Mouse (Mus musculus) ES-E14 (cell line): ENCODE results near the gene Slc30a10. TPM values are rescaled to one million over a fixed set of nuclear protein-coding genes. Genes with fewer than 3 reads are reported as not detected.

ENCODE experiments used
- DNase-seq: peaks from one replicate; pipeline ENCODE4 v3.0.0-alpha.2; 2013; ENCODE audit warnings: low read depth, low spot score
- H3K27ac ChIP-seq: 2 replicates; pipeline ENCODE4 v1.5.1; 2012; ENCODE audit warnings: low read depth, mild to moderate bottlenecking, low read length, moderate library complexity, mixed read lengths; ENCODE audit not compliant: poor library complexity, insufficient read depth, severe bottlenecking
- H3K36me3 ChIP-seq: 2 replicates; pipeline ENCODE4 v1.6.1; 2012; ENCODE audit warnings: mild to moderate bottlenecking, low read length, moderate library complexity, mixed read lengths; ENCODE audit not compliant: control insufficient read depth, poor library complexity, insufficient read depth, severe bottlenecking
- H3K4me1 ChIP-seq, 2 experiments: fragments of 150-350 bp in 1 of 2; sonication (generic) in 1 of 2; 2 replicates each; pipeline ENCODE4 v1.6.1; 2012; ENCODE audit warnings: low read length in 2 of 2, mild to moderate bottlenecking in 1 of 2, mixed read lengths in 1 of 2; ENCODE audit not compliant: control insufficient read depth in 2 of 2, insufficient read depth in 2 of 2, poor library complexity in 1 of 2
- H3K4me3 ChIP-seq, 2 experiments: fragments of 150-350 bp in 1 of 2; sonication (generic) in 1 of 2; 2 replicates each; pipeline ENCODE4 v1.5.1; 2012; ENCODE audit warnings: low read length in 2 of 2, low read depth in 1 of 2, mild to moderate bottlenecking in 1 of 2, mixed read lengths in 1 of 2; ENCODE audit not compliant: insufficient read depth in 1 of 2, poor library complexity in 1 of 2, severe bottlenecking in 1 of 2
- H3K9ac ChIP-seq: 2 replicates; pipeline ENCODE4 v1.6.1; 2012; ENCODE audit warnings: low read depth, mild to moderate bottlenecking, low read length, mixed read lengths; ENCODE audit not compliant: poor library complexity, insufficient read depth, severe bottlenecking
- H3K9me3 ChIP-seq: fragments of 150-350 bp; sonication (generic); 2 replicates; pipeline ENCODE4 v1.6.1; 2012; ENCODE audit warnings: low read depth, mild to moderate bottlenecking, low read length; ENCODE audit not compliant: control insufficient read depth, insufficient read depth
- CHD2 ChIP-seq: IDR thresholded peaks from 2 replicates; pipeline ENCODE4 v1.6.1; 2014; ENCODE audit warnings: mild to moderate bottlenecking, low read depth, low read length, inconsistent platforms
- HCFC1 ChIP-seq: IDR thresholded peaks from 2 replicates; pipeline ENCODE4 v1.6.1; 2012; ENCODE audit warnings: low read length, inconsistent platforms, borderline replicate concordance; ENCODE audit not compliant: insufficient read depth
- MAFK ChIP-seq: IDR thresholded peaks from 2 replicates; pipeline ENCODE4 v1.6.1; 2014; ENCODE audit warnings: mild to moderate bottlenecking, low read depth, low read length, inconsistent platforms; ENCODE audit not compliant: insufficient read depth
- ZC3H11A ChIP-seq: IDR thresholded peaks from 2 replicates; pipeline ENCODE4 v1.6.1; 2012; ENCODE audit warnings: low read depth, mild to moderate bottlenecking, inconsistent platforms, low read length, borderline replicate concordance
- ZNF384 ChIP-seq: IDR thresholded peaks from 2 replicates; pipeline ENCODE4 v1.6.1; 2012; ENCODE audit warnings: low read depth, low read length, inconsistent platforms
- in situ Hi-C, 2 experiments: fragments of 600-800 bp; cut with MboI; formaldehyde crosslinking; loops; one replicate each; pipeline ENCODE4 v1.15.1; 2025; ENCODE audit warnings: low sequenced_read_pairs in 2 of 2, inconsistent platforms in 1 of 2; ENCODE audit not compliant: unreplicated experiment in 2 of 2
- total RNA-seq: library from RNA; depleted of rRNA; stranded (reverse); fragments of 300-350 nt; gene quantifications from 2 replicates; pipeline ENCODE4 v1.2.3, GENCODE M21; 2012; rRNA removed

Slc30a10 gene
- total RNA-seq, 1 experiment, result 0.45 TPM

- no peak for DNase-seq
- Histone ChIP-seq H3K36me3 (no peaks in the 10 kb centered on the region), H3K9me3 (no peaks in the 10 kb centered on the region), H3K4me1 (peaks cover 0 to 4% of the 10 kb centered on the region in 2 experiments; a peak in 1 of 4 replicates), H3K4me3 (no peak overlapping the region), H3K27ac (no peak overlapping the region), H3K9ac (no peak overlapping the region)
- in situ Hi-C loops, result no loop called here
- TF ChIP-seq MAFK (no peak), HCFC1 (no peak)
These were observed 60.9 kb downstream of the Slc30a10 start for GRCm38 (mm10) chr1:185515526-185515979.

DNA sequence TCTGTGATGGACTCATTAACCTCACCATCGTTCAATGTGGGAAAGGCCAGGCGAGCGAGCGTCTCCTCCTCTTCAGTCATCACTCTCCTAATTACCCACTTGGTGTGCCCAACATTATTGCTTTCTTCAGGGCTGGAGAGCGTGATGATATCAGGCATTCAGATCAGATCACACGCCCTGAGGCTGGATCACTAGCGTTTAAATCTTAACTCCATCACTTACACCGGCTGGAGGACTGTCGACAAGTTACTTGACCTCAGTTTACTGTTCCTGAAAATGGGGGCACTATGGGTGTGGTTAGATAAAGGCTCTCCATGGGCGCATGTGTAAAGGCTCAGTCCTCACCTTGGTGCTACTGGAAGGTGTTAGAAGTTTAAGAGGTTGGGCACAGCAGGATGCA lies 61.4 kb downstream of the Slc30a10 start:
- H3K9ac ChIP-seq, result no peak overlapping the region
- no peak for DNase-seq
- TF ChIP-seq HCFC1, result no peak
- TF ChIP-seq ZNF384, result no peak
- TF ChIP-seq ZC3H11A, result no peak
- no peak for TF ChIP-seq MAFK
- TF ChIP-seq CHD2, result no peak
- in situ Hi-C loops, result no loop called here
- no peak overlapping the region for H3K27ac ChIP-seq
- no peaks in the 10 kb centered on the region for H3K36me3 ChIP-seq
- no peaks in the 10 kb centered on the region for H3K9me3 ChIP-seq
- H3K4me3 ChIP-seq, result no peak overlapping the region
- peaks cover 0 to 4% of the 10 kb centered on the region in 2 experiments; a peak in 1 of 4 replicates for H3K4me1 ChIP-seq

GRCm38 (mm10) chr1:185517566-185517965 lies 62.9 kb downstream of the Slc30a10 start:
- Histone ChIP-seq H3K9me3 (no peaks in the 10 kb centered on the region), H3K9ac (no peak overlapping the region), H3K36me3 (no peaks in the 10 kb centered on the region), H3K4me1 (peaks cover 0 to 4% of the 10 kb centered on the region in 2 experiments; a peak in 1 of 4 replicates), H3K27ac (no peak overlapping the region), H3K4me3 (no peak overlapping the region)
- DNase-seq, result peak; percentile 50
- TF ChIP-seq ZNF384, result no peak
- no peak for TF ChIP-seq ZC3H11A
- TF ChIP-seq MAFK, result no peak
- no peak for TF ChIP-seq HCFC1
- no peak for TF ChIP-seq CHD2
- in situ Hi-C loops, result no loop called here

Other genes with a start within 250 kb of the Slc30a10 start
- gene Iars2, start 125.5 kb upstream of the Slc30a10 start, total RNA-seq, result 47.9 and 73.9 TPM in 2 replicates
- 45.1 and 50.6 TPM in 2 replicates for gene Bpnt1, start 122.7 kb upstream of the Slc30a10 start, total RNA-seq
- gene Eprs, start 91.8 kb upstream of the Slc30a10 start, total RNA-seq, result 173 and 201 TPM in 2 replicates